Mouse (Mus musculus) hindbrain, embryonic 15.5 days (tissue): ENCODE results near the gene Zbed4. TPM values are rescaled to one million over a fixed set of nuclear protein-coding genes. Genes with fewer than 3 reads are reported as not detected.

ENCODE experiments used
- ATAC-seq: fragments of 200-750 bp; cut with Nextera tagmentation; 2 replicates; pipeline ENCODE4 v1.8.0; 2017; ENCODE audit warnings: low read depth, moderate number of reproducible peaks, moderate TSS enrichment; ENCODE audit not compliant: low FRiP score
- H3K27ac ChIP-seq: fragments of 300-500 bp; sonication (generic); replicated peaks from 2 replicates; pipeline ENCODE4 v1.5.1; 2015; ENCODE audit warnings: mild to moderate bottlenecking, inconsistent platforms
- H3K27me3 ChIP-seq: fragments of 300-500 bp; sonication (generic); 2 replicates; pipeline ENCODE4 v1.6.1; 2015; ENCODE audit warnings: control low read depth, inconsistent platforms
- H3K36me3 ChIP-seq: fragments of 300-500 bp; sonication (generic); 2 replicates; pipeline ENCODE4 v1.6.1; 2015; ENCODE audit warnings: control low read depth, inconsistent platforms
- H3K4me1 ChIP-seq: fragments of 300-500 bp; sonication (generic); replicated peaks from 2 replicates; pipeline ENCODE4 v1.6.1; 2015; ENCODE audit warnings: control low read depth, inconsistent platforms
- H3K4me2 ChIP-seq: fragments of 300-500 bp; sonication (generic); 2 replicates; pipeline ENCODE4 v1.6.1; 2015; ENCODE audit warnings: moderate library complexity, mild to moderate bottlenecking, inconsistent platforms
- H3K4me3 ChIP-seq: fragments of 300-500 bp; sonication (generic); 2 replicates; pipeline ENCODE4 v1.5.1; 2015; ENCODE audit warnings: mild to moderate bottlenecking, inconsistent platforms
- H3K9ac ChIP-seq: fragments of 300-500 bp; sonication (generic); 2 replicates; pipeline ENCODE4 v1.6.1; 2015; ENCODE audit warnings: inconsistent platforms
- H3K9me3 ChIP-seq: fragments of 300-500 bp; sonication (generic); 2 replicates; pipeline ENCODE4 v1.6.1; 2016; ENCODE audit warnings: control low read depth, inconsistent platforms
- WGBS: fragments of 180-500 bp; shearing (Covaris S2); methylation state at CpG from one replicate; pipeline ENCODE4 v1.1.7; 2015; 5-methylcytosine and 5-hydroxymethylcytosine counted together
- polyA plus RNA-seq: library from polyadenylated mRNA; unstranded; fragments of >200 nt; fragmentation: Nextera tagmentation; extraction: Ambion mirVana; gene quantifications from 2 replicates; pipeline ENCODE4 v1.2.1, GENCODE M21; 2015

Zbed4 gene
- polyA plus RNA-seq, 1 experiment from 2014 or later = 14.6 TPM

DNA sequence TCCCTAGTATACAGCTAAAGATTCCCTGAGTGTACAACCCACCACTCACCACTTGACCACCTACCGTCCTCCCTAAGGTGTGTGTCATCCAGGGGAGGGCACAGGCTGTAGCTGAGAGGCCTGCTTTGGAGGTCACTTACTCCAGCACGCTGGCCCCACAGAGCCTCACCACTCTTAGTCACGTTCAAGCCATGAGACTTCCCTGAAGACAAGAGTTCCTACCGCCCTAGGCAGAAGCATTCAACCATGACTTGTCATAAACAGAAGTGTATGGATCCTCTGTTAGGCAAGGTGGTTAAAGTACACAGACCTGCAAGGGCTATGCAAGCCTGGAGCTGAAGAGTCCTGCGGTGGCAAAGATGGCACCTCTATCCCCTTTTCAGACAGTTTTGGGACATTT is 79.2 kb downstream of the Zbed4 start:
- peaks cover 13% of the 10 kb centered on the region; the same call in 1 of the 2 replicates for H3K36me3 ChIP-seq
- no peak for ATAC-seq

GRCm38 (mm10) chr15:88831482-88831881 is 80.0 kb downstream of the Zbed4 start:
- 60% methylated on average over 5 of the region's 5 CpGs for WGBS
- H3K9me3 ChIP-seq = no peaks in the 10 kb centered on the region
- no peak for ATAC-seq
- H3K36me3 ChIP-seq = peaks cover 6% of the 10 kb centered on the region; the same call in 1 of the 2 replicates
- H3K4me3 ChIP-seq = no peak overlapping the region
- H3K9ac ChIP-seq = no peak overlapping the region
- H3K4me2 ChIP-seq = no peak overlapping the region
- no peak overlapping the region for H3K27ac ChIP-seq
- H3K27me3 ChIP-seq = no peaks in the 10 kb centered on the region
- 0 out of 2 replicates have a peak, but pooled peaks cover under 1% of the 10 kb centered on the region for H3K4me1 ChIP-seq

More for the DNA sequence above, 79.2 kb downstream of the Zbed4 start:
- Histone ChIP-seq H3K4me2 (no peak overlapping the region), H3K9ac (no peak overlapping the region), H3K4me1 (no peaks in the 10 kb centered on the region), H3K27me3 (no peaks in the 10 kb centered on the region), H3K4me3 (no peak overlapping the region), H3K27ac (no peak overlapping the region), H3K9me3 (no peaks in the 10 kb centered on the region)
- WGBS = 82% methylated on average over 5 of the region's 5 CpGs

DNA sequence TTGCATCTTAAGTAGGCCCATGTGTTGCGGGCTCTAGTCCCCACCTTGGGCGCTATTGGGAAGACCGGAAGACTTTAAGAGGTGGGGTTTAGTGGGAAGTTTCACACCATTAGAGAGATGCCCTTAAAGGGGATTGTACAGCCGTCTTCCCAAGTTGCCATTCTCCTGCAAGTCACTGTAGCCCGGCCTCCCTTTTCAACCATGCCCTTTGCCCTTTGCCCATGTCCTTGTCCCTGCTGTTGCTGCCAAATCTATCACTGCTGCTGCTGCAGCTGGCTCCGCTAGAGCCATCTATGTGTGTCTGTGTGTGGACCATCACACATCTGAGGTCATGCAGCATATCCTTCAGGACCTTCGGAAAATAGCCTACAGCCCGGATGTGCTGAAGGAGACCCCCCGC is 81.1 kb downstream of the Zbed4 start:
- WGBS = 90% methylated on average over 9 of the region's 9 CpGs
- H3K4me2 ChIP-seq = no peak overlapping the region
- H3K36me3 ChIP-seq = no peaks in the 10 kb centered on the region
- no peak overlapping the region for H3K4me3 ChIP-seq
- no peak overlapping the region for H3K9ac ChIP-seq
- no peaks in the 10 kb centered on the region for H3K27me3 ChIP-seq
- no peaks in the 10 kb centered on the region for H3K9me3 ChIP-seq
- no peak for ATAC-seq
- peaks cover 7% of the 10 kb centered on the region for H3K4me1 ChIP-seq
- no peak overlapping the region for H3K27ac ChIP-seq

Other genes with a start within 250 kb of the Zbed4 start
- not detected in 2 replicates for gene Zdhhc25, start 151.4 kb upstream of the Zbed4 start, polyA plus RNA-seq
- 15.0 and 18.7 TPM in 2 replicates for gene Brd1, start 17.4 kb upstream of the Zbed4 start, polyA plus RNA-seq
- gene Alg12, start 67.7 kb downstream of the Zbed4 start, polyA plus RNA-seq = 8.1 and 9.2 TPM in 2 replicates
- 63.2 and 66.0 TPM in 2 replicates for gene Creld2, start 68.0 kb downstream of the Zbed4 start, polyA plus RNA-seq
- 69.2 and 69.3 TPM in 2 replicates for gene Pim3, start 110.5 kb downstream of the Zbed4 start, polyA plus RNA-seq
- 0.08 and 0.14 TPM in 2 replicates for gene Ttll8, start 202.8 kb downstream of the Zbed4 start, polyA plus RNA-seq
- 26.5 and 31.0 TPM in 2 replicates for gene Mlc1, start 227.3 kb downstream of the Zbed4 start, polyA plus RNA-seq
- not detected in 2 replicates for gene Mov10l1, start 231.2 kb downstream of the Zbed4 start, polyA plus RNA-seq